Mouse (Mus musculus) liver, adult 2 months (tissue): ENCODE results near the gene Akr1a1.

Experiments used
- CTCF ChIP-seq: fragments of 200-500 bp; IDR thresholded peaks from 2 replicates; pipeline ENCODE4 v1.5.1; 2011; ENCODE audit warnings: low read depth, low read length, control low read depth
- POLR2A ChIP-seq: fragments of 200-500 bp; IDR thresholded peaks from 2 replicates; pipeline ENCODE4 v1.6.1; 2011; ENCODE audit warnings: low read length, control low read depth; ENCODE audit not compliant: insufficient read depth; ENCODE audit errors: extremely low read depth

DNA sequence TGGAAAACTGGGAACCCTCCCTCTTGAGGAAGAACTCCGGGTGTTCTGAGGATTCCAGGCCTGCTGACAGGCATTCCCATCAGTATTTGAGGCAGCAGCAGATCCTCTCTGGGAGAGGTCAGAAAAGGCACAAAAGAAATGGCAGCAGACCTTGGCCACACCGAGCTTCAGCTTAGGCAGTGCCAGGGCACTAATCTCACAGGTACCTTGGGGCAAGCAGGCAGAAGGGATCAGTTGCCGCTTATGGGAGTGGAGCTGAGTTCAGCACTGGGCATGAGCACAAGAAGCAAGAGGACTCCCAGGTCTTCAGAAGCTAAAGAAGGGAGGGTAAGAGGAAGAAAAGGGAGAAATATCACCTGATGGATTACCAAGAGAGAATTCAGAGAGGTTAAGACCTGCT lies 6.5 kb upstream of the Akr1a1 start:
- TF ChIP-seq POLR2A (no peak), CTCF (no peak)
